Mouse (Mus musculus) thymus, postnatal 0 days (tissue): Measurements from ENCODE around the gene Shb. TPM values are rescaled to one million over a fixed set of nuclear protein-coding genes. Genes with fewer than 3 reads are reported as not detected.

Experiments
- DNase-seq: peaks from one replicate; pipeline ENCODE4 v3.0.0-alpha.2; 2015; ENCODE audit warnings: low spot score
- polyA plus RNA-seq: library from polyadenylated mRNA; unstranded; fragments of >200 nt; fragmentation: Nextera tagmentation; extraction: Ambion mirVana; gene quantifications from 2 replicates; pipeline ENCODE4 v1.2.1, GENCODE M21; 2015

Shb gene
- 3.9 and 4.7 TPM in 2 replicates for polyA plus RNA-seq

DNA sequence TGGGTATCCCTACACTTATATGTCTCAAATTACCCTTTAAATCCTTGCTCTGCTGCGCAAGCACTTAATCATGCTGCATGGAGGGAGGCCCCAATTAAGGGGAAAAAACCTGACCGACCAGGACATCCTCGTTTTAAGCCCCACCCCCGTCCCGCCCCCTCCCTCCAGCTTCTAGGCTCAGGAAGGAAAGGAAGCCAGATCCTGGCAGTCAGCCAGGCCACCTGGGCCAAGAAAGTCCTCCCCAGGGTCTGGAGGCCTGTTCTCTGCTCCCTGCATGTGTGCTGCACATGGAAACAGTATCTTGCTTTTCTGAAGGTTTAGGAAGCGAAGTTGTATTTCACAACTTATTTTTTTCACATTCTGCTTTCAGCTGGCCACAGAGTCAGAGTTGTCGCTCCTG is at the start of gene Shb:
Shb (minus strand) TSS at position 96 of the 400 bp plus-strand sequence.
- DNase-seq, result peak; percentile 53

DNA sequence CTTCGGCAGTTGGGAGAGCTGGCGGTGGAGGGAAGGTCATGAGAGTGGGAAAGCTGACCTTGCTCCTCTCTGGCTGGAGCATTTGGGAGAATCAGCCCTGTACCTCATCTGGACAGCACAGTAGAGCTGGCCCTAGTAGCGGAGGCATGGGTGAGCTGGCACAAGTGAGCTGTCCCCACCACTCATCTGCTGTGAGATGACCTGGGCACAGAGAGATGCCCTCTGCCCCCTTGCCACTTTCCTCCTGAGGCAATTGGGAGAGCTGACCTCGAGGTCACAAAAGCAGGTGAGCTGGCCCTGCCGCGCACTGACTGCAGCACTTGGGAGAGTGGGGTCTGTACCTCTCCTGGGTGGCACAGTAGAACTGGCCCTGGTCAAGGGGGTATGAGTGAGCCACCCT is 48.8 kb upstream of the Shb start:
- no peak for DNase-seq

DNA sequence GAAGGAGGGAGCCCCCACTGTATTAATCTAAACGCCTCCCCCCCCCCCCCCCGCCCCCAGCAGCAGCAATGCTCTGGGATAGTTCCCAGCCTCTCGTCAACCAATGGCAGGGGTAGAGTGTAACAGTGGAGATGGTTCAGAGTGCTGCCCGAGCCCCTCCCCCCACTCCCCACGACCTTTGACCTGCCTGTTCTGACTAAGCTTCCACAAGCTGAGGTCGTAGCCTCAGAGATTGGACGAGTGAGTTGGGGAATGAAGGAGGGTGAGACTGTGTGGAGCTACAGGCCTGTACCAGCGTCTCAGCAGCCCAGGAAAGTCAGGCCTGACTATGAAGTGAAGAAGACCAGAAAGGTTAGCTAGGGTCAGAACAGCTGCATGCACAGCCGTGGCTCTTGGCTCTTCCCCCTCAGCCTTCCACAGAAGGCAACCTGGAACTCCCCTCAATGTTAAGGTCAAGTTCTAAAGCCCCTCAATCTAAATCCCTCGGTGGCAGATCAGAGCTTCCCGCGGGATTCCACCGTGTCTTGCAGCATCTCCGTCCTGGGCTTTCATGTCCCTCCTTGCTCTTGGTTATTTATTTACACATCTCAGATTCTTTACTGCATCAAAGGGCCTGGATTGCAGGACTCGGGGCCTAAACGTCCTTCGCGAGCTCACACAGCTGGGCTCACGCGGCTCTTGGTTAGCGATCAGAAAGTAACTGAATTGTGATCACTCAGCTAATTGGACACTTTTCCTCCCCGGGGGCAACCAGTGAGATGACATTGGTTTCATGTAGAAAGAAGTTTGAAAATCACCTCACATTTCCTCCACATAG is 46.5 kb upstream of the Shb start:
- DNase-seq, result no peak

DNA sequence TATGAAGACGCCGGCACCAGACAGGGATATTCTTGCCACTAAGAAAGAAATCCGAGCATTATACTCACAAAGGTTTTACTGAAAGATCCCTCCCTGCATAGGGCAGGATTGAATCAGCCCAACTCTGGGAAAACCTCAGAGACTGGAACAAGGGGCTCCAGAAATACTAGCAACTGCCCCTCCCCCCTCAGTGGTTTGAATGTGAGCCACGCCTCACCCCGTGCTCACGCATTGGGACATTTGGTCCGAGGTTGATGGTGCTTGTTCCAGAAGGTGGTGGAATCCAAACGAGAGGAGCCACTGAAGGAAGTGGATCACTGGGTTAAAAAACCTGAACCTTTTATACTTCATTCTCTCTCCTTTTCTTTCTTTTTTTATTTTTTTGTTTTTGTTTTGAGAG is 45.4 kb upstream of the Shb start:
- no peak for DNase-seq

DNA sequence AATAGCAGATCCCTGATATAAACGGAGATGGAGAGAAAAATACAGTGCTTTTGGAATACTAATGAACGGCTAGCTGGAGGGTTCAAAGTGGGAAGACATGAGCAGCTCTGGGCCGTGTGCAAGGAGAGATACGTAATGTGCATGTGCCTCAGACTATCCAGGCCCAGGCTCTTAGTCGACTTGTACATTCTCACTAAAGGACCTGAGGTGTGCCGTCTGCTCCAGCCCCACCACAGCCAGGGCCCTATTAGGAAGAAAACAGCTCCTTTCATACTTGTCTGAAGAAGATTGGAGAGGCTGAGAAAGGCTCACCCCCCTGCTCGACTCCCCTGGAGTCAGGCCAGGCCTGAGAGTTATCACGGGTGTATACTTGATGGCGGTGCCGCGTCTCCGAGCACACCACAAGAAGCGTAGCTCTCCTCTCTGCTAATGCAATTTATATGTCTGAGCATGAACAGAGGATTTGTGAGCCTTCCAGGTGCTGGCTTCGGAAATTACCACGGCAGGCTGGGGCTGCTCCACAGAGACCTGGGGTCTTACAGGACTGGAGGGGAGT is 42.4 kb upstream of the Shb start:
- DNase-seq, result no peak

DNA sequence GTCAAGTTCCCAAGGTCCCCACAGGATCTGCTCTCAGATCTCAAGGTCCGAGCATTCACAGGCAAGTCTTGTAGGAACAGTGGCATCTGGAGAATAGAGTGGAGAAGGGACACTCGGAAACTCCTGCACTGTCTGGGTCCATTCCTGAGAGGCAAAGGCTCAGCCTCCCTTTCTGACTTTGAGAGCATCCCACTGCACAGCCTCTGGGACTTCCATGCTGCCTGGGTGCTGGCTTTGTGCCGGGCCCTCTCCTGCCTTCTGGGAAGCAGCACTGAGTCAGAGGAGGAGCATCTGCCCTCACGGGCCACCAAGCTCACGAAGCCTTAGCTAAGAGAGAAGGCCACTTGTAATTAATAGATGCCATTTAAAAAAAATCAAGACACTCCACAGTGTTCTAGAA is 37.3 kb upstream of the Shb start:
- no peak for DNase-seq

DNA sequence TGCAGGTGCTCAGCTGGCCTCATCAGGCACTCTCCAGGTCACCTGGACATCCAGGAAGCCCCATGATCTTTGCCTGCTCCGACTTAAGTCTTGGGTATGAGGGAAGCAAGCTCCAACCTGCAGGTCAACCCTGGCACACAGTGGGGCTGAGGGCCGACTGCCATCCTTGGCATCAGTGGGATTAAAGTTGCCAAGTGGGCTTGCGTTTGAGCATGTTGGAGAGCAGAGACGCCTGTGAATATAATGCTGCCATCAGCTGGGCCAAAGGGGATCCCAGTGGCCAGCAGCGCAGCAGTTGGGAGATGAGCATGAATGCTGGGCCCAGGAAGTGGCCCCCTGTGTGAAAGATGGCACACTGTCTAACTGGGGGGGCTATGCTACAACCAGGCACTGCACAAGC is 25.9 kb upstream of the Shb start:
- DNase-seq, result no peak

DNA sequence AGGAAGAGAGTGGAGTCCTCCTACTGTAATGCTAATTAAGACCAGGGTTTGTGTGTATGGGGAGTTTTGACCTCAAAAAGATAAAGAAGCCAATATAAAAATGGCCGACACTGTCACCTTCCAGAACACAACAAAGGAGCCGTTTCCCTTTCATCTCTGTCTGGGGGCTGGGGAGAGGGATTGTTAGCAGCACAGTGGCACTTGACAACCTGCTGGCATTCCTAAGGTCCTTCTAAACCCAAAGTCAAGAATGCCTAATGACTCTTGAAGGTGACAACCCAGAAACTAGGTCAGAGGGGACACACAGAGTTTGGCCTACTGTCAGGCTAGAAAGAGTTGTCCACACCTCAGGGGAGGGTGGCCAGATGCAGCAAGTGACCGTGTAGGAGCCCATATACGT is 20.3 kb upstream of the Shb start:
- DNase-seq, result no peak

DNA sequence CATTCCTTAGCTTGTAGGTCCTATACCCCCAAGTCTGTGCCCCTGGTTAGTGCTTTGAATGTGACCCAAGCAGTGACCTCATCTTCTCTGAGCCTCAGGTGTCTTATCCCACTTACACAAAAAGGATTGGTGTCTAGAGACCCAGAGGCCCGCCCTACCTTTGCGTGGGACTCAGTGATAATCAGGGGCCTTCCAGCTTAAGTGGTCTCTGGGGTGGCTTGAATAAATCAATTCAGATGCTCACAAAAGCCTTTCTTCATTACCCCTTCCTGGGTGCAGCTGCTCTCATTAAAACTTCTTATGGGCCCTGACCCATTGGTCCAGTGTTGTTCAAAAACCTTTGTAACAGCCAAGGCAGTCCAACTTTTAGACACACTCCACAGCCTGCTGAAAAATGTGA is 18.7 kb upstream of the Shb start:
- DNase-seq, result no peak

DNA sequence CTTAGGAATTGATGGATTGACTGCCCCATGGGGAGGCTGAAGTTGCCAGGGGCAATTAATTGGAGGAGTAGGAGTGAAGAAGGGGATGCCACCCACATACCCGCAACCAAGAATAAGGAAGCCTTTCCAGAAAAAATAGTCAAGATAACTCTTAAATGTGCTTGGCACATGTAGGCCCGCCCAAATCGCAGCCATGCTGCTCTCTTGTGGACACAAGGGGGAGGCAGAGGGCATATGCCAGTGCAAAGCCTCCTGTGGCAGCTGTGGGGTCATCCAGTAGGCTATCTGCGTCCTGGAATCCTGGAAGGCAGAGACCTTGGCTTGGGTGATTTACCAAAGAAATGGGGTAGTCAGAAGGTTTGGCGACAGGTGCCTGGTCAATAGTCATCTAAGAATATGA is 17.2 kb upstream of the Shb start:
- peak; percentile 9 for DNase-seq

DNA sequence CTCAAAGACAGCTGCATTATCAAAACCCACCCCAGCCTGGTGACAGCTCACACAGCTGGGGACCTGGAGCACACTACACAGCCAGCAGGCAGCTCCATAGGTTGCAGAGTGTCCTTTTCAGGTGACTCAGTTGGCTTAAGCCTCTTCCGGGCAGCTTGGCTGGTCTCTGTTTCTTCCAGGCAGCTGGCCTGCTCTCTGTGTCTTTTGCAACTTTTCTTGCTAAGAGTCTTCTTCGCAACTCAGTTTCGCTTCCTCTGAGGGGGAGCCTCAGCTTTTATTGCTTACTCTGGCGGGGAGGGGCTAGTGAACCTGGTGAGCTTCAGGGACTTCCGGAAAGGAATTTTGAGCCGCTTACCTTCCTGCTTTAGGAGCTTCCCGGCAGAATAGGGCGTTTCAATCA is 13.6 kb upstream of the Shb start:
- no peak for DNase-seq

DNA sequence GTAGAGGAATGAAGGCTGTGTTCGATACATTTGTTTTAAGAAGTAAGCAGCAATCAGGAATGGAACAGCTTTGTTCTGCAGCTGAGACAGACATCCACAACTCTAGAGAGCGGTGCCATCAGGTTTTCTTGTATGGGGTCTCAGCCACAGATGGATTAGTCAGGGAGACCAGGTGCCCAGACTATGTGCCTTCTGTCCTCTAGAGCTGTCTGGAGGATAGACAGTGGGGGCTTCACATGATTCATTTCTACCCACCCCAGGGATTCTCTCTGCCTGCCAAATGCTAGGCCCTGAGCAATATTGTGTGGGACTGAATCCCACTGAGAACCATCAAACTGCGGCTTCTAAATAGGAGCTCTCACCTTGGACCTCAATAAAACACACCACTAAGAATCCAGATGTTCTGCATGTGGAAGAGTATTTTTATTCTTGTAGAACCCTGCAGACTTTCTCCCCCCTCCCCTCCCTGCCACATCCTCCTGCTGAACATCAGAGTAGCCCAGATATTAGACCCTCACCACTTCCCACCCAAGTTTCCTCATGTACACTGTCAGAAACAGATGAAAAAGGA is 11.3 kb upstream of the Shb start:
- no peak for DNase-seq

DNA sequence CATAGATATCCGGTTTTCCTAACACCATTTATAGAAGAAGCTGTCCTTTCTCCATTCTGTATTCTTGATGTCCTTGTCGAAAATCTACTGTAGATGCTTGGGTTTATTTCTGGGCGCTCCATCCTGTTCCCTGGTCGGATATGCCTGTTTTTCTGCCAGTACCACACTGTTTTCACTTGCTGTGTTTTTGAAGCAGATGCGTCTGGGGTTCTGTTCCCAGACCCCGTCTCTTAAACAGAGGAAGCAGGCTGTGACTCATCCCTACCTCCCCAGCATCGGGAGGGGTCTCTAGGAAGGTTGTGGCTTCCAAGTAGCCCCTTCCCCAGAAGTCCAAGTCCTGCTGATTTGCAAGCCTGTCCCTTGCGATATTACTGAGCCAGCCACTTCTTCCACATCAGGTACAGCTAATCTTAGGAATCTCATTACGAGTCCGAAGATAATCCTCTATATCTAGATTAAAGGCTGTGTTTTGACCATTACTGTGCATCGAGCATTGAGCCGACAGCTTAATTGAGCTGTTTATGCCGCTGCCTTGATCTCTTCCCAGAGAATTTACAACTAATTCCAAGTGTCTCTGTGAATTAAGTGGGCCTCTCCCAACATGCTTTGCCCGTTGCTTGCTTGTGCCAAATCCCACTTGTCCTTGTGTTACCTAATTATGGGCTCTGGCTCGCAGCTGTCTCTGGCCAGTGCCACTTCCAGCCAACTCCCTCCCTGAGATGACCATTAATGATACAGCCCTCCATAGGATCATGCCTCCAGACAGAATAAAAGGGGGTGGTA is 8.1 kb upstream of the Shb start:
- no peak for DNase-seq

DNA sequence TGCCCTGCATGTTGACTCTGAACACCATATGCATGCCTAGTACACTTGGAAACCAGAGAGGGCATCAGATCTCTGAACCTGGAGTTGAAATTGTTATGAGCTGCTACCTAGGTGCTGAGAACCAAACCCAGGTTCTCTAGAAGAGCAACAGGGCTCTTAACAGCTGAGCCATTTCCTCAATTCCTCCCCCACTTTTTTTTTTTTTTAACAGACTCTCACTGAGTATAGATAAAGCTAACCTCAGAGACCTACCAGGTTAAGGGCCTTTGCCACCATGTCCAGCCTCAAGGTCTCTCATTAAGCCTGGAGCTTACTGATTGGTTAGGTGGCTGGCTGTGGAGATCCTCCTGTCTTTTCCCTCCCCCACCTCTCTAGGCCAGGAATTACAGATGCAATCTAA is 6.9 kb upstream of the Shb start:
- DNase-seq, result no peak

DNA sequence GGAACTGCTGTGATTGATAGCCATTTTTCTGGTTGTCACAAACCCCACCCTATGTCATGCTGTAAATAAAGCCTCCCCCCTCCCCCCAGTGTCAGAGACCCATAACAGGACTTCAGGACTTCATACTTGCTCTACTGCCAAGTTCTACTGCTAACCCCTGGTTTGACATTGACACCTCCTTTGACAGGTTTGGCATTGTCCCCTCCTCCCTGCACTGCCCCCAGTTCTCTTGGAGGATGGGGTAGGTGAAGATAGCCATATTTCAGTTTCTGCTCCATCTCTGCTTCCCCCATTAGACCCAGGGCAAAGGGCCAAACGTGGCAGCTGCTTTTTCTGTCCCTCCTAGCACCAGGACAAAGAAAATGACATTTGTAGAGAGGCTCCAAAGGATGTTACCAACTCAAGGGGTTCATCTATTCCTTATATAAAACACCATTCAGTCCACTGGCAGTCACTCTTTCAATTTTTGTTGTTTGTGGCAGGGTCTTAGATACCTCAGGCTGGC is 1.2 kb upstream of the Shb start:
- DNase-seq, result no peak

DNA sequence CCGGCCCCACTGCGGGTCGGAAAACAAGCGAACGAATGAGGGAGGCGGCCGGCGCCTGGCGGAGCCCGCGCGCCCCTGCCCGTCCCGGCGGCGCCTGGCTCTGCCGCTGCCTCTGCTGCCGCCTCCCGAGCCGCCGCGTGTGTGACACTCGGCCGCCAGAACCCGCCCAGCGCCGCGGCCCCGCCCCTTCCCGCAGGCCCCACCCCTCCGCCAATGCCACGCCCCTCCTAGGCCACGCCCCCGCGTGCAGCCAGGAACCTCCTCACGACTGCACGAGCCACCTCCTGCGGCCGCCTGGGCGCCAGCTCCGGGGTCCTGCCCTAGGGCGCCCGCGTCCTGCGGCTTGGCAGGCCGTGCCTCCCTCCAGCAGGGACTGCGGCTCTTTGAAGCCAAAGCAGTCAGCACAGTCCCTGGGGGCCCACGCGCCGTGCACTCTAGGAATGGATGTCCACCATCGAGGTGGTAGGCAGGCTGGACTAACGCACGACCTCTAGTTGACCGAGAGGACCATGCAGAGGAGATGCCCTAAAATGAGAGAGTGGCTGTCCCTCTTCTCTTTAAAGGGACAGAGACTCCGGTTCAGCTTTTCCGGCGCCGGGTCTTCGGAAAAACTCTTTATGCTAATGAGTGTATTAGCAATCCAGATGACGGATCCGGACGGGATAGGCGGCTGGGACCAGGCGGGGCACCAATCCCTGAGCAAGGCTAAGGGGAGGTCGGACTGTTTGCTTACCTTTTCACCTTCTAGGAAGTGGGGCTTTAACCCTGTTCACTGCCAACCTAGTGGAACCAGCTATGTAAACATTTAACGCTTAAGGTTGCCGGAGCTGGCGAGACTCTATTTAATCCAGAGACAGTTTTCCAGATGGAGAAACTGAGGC is 1.4 kb downstream of the Shb start:
- peak; percentile 92 for DNase-seq

DNA sequence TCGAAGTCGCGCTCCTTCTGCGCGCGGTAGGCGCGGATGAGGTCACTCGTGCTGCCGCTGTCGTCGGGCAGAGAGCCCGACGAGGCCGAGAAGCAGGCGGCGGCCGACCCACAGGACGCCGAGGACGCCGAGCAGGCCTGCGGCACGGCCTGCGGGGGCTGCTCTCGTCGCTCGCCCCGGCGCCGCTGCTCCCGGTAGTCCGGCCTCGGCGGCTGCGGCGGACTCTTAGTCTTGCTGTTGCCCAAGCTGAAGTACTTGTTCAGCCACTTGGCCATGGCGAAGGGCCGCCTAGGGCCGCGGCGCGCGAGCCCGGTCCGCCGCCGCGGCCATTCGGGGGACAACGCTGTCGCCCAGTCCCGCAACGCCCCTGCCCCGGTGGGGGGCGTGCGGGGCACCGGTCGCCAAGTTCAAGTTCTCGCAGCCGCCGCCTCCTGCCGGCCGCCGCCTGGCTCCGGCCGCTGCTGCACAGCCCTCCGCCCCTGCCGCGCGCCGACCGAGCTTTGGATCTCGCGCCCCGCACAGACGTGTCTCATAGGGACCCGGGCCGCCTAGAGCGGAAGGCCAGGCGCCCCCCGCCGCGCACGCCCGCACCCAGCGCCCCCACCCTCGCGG is 2.2 kb downstream of the Shb start:
- DNase-seq, result peak; percentile 27

DNA sequence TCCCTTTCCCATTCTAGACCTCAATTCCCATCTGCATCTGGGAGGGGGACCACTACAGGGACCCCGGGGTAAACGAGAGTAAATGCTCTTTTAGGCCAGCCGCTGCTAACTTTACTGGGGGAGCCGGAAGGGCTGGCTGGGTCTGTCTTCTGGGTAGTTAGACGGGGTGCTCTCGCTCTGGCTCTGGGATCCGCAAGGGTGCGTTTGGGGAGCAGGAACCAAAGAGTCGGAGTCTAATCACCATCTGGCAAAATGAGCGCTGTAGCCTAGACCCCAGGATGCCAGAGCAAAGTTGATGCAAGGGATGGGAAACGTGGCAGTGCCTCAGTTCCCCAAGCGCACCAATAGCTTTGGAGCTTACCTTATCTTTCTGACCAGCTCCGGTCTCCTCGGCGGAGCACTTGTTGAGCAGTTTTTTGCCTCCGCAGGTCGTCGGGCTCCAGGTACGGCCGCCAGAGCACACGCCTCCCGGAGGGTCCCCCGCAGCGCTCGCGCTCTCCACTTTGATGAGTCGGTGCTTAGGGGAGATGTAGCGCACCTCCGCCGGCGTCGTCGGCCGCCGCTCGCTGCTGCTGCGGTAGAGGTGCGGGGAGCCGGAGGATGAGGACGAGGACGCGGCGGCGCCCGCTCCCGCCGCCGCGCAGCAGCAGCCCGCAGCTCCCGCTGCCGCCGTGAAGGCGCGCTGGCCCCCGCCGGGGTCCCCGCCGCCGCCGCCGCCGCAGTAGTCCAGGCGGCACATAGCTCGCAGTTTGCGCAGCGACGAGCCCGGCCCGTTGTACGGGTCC is 2.9 kb downstream of the Shb start:
- peak; percentile 36 for DNase-seq

DNA sequence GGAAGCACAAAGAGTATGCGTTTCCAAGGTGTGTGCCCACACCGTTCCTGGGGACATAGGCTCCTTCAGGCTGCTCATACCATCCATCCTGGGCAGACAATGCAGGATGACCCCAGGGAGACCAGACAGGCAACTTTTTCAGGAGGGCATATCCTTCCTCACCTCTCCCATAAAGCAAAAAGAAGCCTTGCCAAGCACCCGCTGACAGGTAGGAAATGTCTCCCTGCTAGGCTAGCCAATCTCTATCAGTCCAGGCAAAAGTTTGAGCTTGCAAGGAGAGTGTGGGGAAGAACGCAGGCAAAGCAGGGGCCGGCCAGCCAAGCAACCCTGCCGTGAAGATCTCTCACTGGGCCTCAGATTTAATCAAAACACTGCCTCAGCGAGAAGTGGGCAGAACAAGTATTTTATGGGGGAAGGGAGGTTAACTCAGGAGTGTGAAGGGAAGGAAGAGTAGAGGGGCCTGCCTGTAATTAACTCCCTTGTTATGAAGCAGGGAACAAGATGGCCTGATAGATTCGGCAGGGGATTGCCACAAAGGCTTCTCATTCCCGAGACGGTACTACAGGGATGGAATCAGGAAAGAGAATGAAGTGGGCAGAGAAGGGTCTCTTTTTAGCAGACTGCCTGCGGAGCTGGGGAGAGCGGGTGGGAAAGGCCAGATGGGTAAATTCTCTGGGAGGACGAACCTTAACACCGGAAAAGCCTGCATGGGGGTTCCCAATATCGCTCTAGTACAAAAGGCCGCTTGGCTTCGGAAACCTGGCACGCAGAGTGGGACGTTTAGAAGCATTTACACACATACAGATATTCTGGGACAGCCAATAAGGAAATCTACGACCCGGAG is 3.7 kb downstream of the Shb start:
- no peak for DNase-seq
